Mouse (Mus musculus) induced T-regulatory cell, adult 2 months (primary cell): ENCODE data around the gene Jag2.

Experiments
- DNase-seq: peaks from one replicate; pipeline ENCODE4 v3.0.0-alpha.2; 2012; ENCODE audit warnings: low read depth

The Jag2 gene

DNA sequence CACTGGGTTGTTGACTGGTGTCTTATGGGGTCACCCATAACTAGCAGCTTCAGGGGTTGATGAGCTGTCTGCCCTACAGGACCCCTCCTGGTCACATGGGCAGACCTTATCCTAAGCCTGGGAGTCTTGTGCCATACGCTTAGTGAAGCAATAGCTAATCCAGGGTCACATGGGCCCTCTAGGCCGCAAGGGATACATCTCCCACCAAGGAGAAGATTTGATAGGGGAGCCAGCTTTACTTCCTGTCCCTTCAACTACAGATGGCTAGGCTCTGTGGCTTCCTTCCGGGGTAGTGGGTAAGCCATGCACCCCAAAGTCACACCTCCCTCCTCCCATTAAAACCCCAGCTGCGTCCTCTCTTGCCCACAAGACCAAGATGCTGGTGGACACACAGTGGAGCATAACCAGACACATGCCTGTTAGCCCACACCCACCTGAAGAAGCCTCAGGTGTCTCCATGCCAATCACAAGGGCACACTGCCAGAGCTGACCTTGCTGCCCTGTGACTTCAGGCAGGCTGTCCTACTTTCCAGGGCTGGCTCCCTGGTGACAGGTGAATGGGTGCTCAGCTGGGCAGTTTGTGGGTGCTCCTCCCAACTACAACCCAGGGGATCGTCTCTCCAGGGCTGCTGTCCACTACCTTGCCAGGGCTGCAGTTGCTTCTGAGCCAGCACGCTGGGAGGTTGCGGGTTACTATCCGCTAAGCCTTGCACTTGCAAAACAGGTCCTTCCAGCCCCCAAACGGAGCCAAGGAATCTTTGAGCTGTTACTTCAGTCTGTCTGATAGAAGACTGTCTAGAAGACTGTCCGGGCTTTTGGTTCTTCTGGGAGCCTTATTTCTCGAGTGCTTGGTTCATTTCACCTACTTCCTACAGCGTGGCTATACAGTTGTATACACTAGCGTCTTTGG lies 61.1 kb downstream of the Jag2 start, which contains the start of gene Gpr132:
Gene Gpr132 (minus strand): TSS at position 51 of the 910 bp plus-strand sequence.
- peak; percentile 76 for DNase-seq

GRCm38 (mm10) chr12:112867106-112867674 lies 62.4 kb downstream of the Jag2 start:
- peak; percentile 56 for DNase-seq

- peak; percentile 31 for DNase-seq
Measured at GRCm38 (mm10) chr12:112866467-112867080, 63.0 kb downstream of the Jag2 start.

- peak; percentile 37 for DNase-seq
Measured at GRCm38 (mm10) chr12:112864804-112865203, 64.8 kb downstream of the Jag2 start.

DNA sequence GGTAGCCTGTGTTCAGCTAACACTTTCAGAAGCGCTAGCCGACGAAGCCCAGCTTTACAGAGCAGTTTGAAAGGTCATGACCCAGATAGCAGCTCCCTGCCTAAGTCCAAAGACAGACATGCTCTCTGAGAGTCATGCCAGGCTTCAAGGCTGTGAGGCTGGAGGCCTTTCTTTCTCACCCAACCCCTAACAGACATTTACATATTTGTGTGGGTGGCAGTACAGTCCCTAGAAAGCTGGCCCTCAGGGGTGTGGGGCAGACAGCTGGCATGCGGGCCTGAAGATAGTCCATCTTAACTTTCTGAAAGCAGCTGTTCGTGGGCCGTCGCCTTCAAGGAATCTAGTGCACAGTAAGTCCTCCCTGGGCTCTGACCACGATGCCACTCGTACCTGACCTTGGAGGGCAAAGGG lies 67.7 kb downstream of the Jag2 start:
- DNase-seq: peak; percentile 77

GRCm38 (mm10) chr12:112860765-112861164 lies 68.8 kb downstream of the Jag2 start:
- DNase-seq: peak; percentile 95

GRCm38 (mm10) chr12:112859930-112860329 lies 69.6 kb downstream of the Jag2 start:
- peak; percentile 96 for DNase-seq

- DNase-seq: peak; percentile 53
Measured at GRCm38 (mm10) chr12:112858581-112859336, 70.8 kb downstream of the Jag2 start.
